Mouse (Mus musculus) layer of hippocampus, adult 2 months (tissue): ENCODE results near the gene Hyou1. TPM values are rescaled to one million over a fixed set of nuclear protein-coding genes. Genes with fewer than 3 reads are reported as not detected.
"Not testable (repeated sequence)": the region's sequence is repeated elsewhere in the genome, so short reads cannot be mapped to it uniquely, and the experiment has no call there.

ENCODE experiments used
- DNase-seq, 2 experiments: peaks; one replicate each; pipeline ENCODE4 v3.0.0; 2022; ENCODE audit warnings: low spot score in 2 of 2
- H3K27ac ChIP-seq: fragments of 200-600 bp; 2 replicates; pipeline ENCODE4 v1.8.1; 2022
- H3K4me3 ChIP-seq: fragments of 200-600 bp; 2 replicates; pipeline ENCODE4 v1.8.1; 2022; ENCODE audit warnings: mild to moderate bottlenecking
- CTCF ChIP-seq: fragments of 200-600 bp; conservative IDR thresholded peaks from 2 replicates; pipeline ENCODE4 v1.8.1; 2022; ENCODE audit warnings: antibody characterized with exemption, mild to moderate bottlenecking, moderate library complexity
- total RNA-seq, 2 experiments: library from RNA; stranded (reverse); gene quantifications; 2 replicates each; pipeline ENCODE4 v1.2.3; 2021

The Hyou1 gene
- total RNA-seq, 2 experiments from 2014 or later = 113 to 127 TPM

DNA sequence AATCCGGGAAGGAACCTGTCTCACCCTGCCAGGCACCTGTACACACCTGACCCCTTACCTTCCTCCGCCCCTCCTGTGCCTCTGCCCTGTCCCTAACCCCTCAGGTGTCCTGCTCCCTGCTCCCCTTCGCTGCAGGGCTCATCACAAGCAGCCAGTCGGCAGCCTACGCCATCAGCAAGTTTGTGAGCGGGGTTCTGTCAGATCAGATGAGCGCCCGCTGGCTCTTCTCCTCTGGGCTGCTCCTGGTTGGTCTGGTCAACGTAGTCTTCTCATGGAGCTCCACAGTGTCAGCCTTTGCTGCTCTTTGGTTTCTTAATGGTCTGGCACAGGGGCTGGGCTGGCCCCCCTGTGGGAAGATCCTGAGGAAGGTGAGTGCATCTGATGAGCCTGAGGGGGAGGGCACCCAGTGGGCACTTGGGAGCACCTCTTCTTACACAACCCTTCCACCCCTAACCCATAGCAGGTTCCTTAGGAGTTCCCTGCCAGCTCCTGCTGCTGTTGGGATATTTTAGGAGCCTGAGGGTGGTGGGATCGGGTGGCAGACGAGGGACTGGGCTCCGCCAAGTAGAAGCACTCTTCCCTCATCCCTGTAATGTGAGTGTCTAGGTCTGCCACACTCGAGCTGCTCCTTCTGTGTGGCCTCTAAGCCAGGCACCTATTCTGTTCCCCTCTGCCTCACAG, 20.0 kb downstream of the Hyou1 start:
- H3K27ac ChIP-seq = peak overlapping the region; percentile 95; the same call in 1 of the 2 replicates
- TF ChIP-seq CTCF = no peak
- no peak for DNase-seq
- H3K4me3 ChIP-seq = no peak overlapping the region

- no peak overlapping the region for H3K4me3 ChIP-seq
- H3K27ac ChIP-seq = no peak overlapping the region
- no peak for DNase-seq
- TF ChIP-seq CTCF = no peak
Observed at GRCm38 (mm10) chr9:44399795-44400114, 20.5 kb downstream of the Hyou1 start.

- Histone ChIP-seq H3K4me3 (no peak overlapping the region), H3K27ac (no peak overlapping the region)
- no peak for TF ChIP-seq CTCF
- DNase-seq = no peak
Observed at GRCm38 (mm10) chr9:44401081-44401480, 21.8 kb downstream of the Hyou1 start.

DNA sequence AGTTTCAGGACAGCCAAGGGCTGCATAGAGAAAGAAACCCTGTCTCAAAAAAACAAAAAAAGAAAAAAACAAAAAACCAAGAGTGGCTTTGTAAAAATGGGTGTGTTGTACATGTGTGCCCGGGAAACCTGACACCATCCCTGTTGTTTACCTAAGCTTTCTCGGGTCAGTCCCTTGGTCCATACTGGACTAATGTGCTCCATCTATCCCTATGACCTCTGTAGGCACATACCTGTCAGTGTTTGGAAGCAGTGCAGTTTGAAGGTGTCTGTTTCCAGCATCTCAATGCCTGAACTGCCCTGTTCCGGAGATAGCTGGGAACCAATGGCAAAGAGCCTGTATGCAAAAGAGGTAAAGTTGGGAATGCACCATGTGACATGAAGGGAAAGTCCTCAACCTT, 25.7 kb downstream of the Hyou1 start:
- Histone ChIP-seq H3K27ac (no peak overlapping the region), H3K4me3 (no peak overlapping the region)
- DNase-seq = no peak
- TF ChIP-seq CTCF = no peak

DNA sequence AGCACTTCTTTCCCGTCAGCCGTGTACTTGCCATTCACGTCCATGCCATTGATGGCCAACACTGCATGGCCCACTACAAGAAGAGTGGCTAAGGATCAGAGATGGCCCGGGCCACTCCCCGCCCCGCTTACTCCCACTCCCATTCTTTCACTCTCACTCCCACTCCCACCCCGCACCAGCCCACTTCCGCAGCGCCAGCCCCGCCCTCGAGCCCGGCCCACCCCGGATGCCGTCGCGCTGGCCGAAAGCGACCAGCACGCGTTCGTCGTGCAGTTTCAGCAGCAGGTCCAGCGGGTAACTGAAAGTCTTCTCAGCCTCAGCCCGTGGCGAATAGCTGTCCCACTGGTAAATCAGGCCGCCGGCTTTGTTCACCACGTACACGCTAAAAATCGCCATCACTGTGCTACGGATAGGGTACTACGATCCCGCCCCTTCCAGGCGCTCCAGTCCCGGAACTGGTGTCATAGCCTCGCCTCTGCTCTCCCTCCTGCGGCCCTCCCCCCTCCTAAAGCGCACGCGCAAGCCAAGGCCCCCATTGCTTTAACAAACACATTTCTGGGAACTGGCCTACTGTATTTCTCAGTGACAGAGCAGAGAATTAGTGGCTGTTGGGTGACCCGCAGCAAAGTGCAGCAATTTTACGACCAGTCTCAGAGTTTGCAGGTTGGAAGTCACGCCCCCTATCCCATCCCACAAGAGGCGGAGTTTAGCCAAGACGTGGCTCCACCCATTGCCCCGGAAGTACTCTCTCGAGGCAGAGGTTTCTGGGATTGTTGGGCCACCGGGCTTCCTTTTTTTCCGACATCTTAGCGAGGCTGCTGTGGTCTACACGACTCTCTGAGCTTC, 27.8 kb downstream of the Hyou1 start, which contains the start of the genes Rps25 and Trappc4:
Rps25 (plus strand) TSS at position 234 of the 846 bp plus-strand sequence.
Trappc4 (minus strand) TSS at position 695 of the 846 bp plus-strand sequence.
- H3K27ac ChIP-seq = peak within 1 kb of the TSS; percentile 92
- TF ChIP-seq CTCF = no peak
- peak; percentile 91 to 92 for DNase-seq
- H3K4me3 ChIP-seq = peak within 1 kb of the TSS; percentile 85

- Histone ChIP-seq H3K27ac (peak overlapping the region; percentile 92), H3K4me3 (peak overlapping the region; percentile 85)
- no peak for DNase-seq
- no peak for TF ChIP-seq CTCF
Observed at GRCm38 (mm10) chr9:44407752-44408097, 28.4 kb downstream of the Hyou1 start.

- H3K4me3 ChIP-seq = peak overlapping the region; percentile 85
- H3K27ac ChIP-seq = not testable (repeated sequence)
Observed at GRCm38 (mm10) chr9:44408693-44409092, 29.4 kb downstream of the Hyou1 start.

DNA sequence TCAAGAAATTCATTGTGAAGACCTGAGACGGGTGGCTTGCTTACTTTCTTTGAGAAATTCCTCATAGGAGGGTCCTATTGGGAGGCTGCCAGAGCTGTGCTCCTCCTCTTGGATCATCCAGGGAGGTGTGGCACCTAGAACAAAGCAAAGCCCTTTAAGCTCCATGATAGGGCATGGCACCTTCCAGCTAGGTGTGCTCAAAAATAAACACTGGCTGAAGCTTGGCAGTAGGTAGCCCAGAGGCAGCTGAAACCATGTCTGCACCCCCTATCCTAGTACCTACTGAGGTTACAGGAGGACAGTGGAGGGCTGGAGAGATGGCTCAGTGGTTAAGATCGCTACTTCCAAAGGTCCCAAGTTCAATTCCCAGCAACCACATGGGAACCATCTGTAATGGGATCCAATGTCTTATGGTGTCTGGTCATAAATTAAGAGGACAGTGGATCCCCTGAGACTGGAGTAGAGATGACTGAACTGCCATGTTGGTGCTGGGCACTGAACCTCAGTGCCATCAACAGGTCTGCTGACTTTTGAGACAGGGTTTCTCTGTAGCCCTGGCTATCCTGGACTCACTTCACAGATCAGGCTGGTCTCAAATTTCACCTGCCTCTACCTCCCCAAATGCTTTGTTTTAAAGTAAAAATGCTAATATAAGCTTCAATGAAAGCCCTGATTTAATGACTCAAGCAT, 31.5 kb downstream of the Hyou1 start:
- no peak for TF ChIP-seq CTCF
- DNase-seq = no peak
- Histone ChIP-seq H3K27ac (no peak overlapping the region), H3K4me3 (no peak overlapping the region)

More at GRCm38 (mm10) chr9:44408693-44409092, 29.4 kb downstream of the Hyou1 start:
- DNase-seq = not testable (repeated sequence)

GRCm38 (mm10) chr9:44411601-44412130, 32.4 kb downstream of the Hyou1 start:
- no peak for DNase-seq
- H3K27ac ChIP-seq = no peak overlapping the region
- no peak overlapping the region for H3K4me3 ChIP-seq
- no peak for TF ChIP-seq CTCF

GRCm38 (mm10) chr9:44412306-44412705, 33.0 kb downstream of the Hyou1 start:
- Histone ChIP-seq H3K4me3 (no peak overlapping the region), H3K27ac (no peak overlapping the region)
- no peak for DNase-seq
- TF ChIP-seq CTCF = no peak

GRCm38 (mm10) chr9:44412781-44413180, 33.5 kb downstream of the Hyou1 start:
- Histone ChIP-seq H3K4me3 (no peak overlapping the region), H3K27ac (no peak overlapping the region)
- no peak for DNase-seq
- TF ChIP-seq CTCF = no peak

DNA sequence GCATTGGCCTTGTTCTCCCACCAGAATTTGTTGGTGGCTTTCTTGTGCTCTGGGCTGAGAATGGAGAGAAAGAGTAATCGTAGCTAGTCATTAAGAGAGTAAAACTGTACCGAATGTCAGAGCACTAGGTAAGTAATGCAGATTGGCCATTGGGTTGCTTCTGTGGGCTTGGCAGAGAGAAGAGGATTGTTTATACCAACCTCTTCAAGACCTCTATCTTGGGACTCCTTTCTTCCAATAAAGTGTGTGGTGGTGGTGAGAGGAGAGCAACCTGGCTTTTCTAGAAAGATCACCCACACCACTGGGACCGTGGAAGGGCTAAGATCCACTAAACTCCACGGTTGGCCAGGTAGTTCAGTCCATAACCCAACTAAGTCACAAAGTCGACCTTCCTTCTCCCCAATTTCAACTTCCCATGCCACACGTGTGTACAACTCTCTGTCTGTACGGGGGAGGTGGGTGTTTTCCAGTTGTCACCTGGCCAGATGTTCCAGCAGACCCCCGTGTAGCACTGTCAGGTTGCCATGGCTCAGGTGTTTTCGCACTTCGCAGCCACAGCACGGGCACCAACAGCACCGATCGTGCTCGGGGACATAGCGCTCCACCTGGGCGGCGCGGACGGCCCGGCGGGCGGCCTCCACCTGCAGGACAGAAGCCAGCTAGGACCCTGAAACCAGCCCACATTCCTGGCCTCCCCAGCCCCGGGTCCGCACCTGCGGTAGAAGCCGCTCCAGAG, 38.0 kb downstream of the Hyou1 start:
- no peak for TF ChIP-seq CTCF
- DNase-seq = no peak
- peak overlapping the region; percentile 96 for H3K4me3 ChIP-seq
- peak overlapping the region; percentile 93 for H3K27ac ChIP-seq
